10 mouse cellular contexts compared by ENCODE assay signal in the genomic region with DNA sequence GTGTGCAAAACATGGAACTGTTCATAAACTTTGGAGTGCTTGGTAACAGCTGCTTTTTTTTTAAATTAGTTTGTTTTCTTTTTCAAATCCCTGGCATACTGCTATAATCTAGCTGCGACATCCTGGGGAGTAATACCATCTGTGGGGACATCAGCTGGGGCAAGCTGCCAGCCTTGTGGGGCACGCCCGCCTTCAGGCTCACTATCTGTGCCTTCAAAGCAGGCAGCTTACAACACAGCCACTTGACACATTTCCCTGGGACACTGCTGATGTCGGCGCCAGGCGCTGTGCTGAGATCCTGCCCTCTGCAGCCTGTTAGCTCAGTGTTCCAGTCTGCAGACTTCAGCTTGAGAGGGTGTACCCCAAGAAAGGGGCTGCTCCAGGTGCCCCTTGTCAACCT. TPM values are rescaled to one million over a fixed set of nuclear protein-coding genes. Genes with fewer than 3 reads are reported as not detected.
DNase-seq lines count a peak whose midpoint lies in the region; ATAC-seq and TF ChIP-seq lines count a peak whose summit lies in the region.
"Had no signal": no experiment of that assay in that cellular context is flagged by ENCODE, and none has a peak within 500 bp of the region (broad histone marks: within the 10 kb centered on the region; RNA-seq: fewer than 3 reads in every experiment).

No protein-coding gene starts in this region.

- no peak for TF ChIP-seq CTCF in lung, embryonic 14.5 days (IDR thresholded peaks at IDR 0.05; ENCODE audit: low read depth)

- H3K27ac ChIP-seq in forebrain, embryonic 14.5 days (ENCODE audit: low read depth, low read length) = peak overlapping the region; percentile 14; the same call in 1 of the 2 replicates
- H3K27ac ChIP-seq in forebrain, embryonic 11.5 days (ENCODE audit: low read depth, low read length) = no peak overlapping the region
- H3K27ac ChIP-seq in lung, embryonic 14.5 days (ENCODE audit: low read depth) = no peak overlapping the region
- H3K27ac ChIP-seq in stomach, embryonic 16.5 days (ENCODE audit: low read length) = no peak overlapping the region
- H3K27ac ChIP-seq: midbrain, embryonic 12.5 days had no signal

- no peaks in the 10 kb centered on the region for H3K4me1 ChIP-seq in forebrain, embryonic 14.5 days (ENCODE audit: control insufficient read depth, insufficient read depth, low read length)
- H3K4me1 ChIP-seq in forebrain, embryonic 11.5 days (replicated peaks; ENCODE audit: control insufficient read depth, insufficient read depth, low read length) = no peaks in the 10 kb centered on the region
- H3K4me1 ChIP-seq in lung, embryonic 14.5 days (ENCODE audit: insufficient read depth) = 0 out of 2 replicates have a peak, but pooled peaks cover 5% of the 10 kb centered on the region
- peaks cover 11% of the 10 kb centered on the region; the same call in 1 of the 2 replicates for H3K4me1 ChIP-seq in stomach, embryonic 16.5 days (ENCODE audit: control insufficient read depth, insufficient read depth, low read length)
- H3K4me1 ChIP-seq: midbrain, embryonic 12.5 days had no signal

- H3K4me3 ChIP-seq in forebrain, embryonic 14.5 days (ENCODE audit: low read depth, low read length) = no peak overlapping the region
- H3K4me3 ChIP-seq in forebrain, embryonic 11.5 days (ENCODE audit: low read depth, low read length) = no peak overlapping the region
- no peak overlapping the region for H3K4me3 ChIP-seq in lung, embryonic 14.5 days (ENCODE audit: low read depth, low read length)
- H3K4me3 ChIP-seq in stomach, embryonic 16.5 days (replicated peaks; ENCODE audit: low read length) = no peak overlapping the region
- H3K4me3 ChIP-seq: midbrain, embryonic 12.5 days had no signal

- H3K4me2 ChIP-seq in forebrain, embryonic 14.5 days (ENCODE audit: low read length) = no peak overlapping the region
- H3K4me2 ChIP-seq in forebrain, embryonic 11.5 days (ENCODE audit: low read depth, low read length, severe bottlenecking) = no peak overlapping the region
- no peak overlapping the region for H3K4me2 ChIP-seq in lung, embryonic 14.5 days
- H3K4me2 ChIP-seq in stomach, embryonic 16.5 days (ENCODE audit: low read depth, low read length) = no peak overlapping the region
- H3K4me2 ChIP-seq: midbrain, embryonic 12.5 days had no signal

- no peak overlapping the region for H3K9ac ChIP-seq in forebrain, embryonic 14.5 days (ENCODE audit: low read length)
- no peak overlapping the region for H3K9ac ChIP-seq in forebrain, embryonic 11.5 days (ENCODE audit: low read length)
- no peak overlapping the region for H3K9ac ChIP-seq in lung, embryonic 14.5 days
- no peak overlapping the region for H3K9ac ChIP-seq in stomach, embryonic 16.5 days (ENCODE audit: low read length)
- H3K9ac ChIP-seq: midbrain, embryonic 12.5 days had no signal

- peak; percentile 67; the same call in 1 of the 2 replicates for ATAC-seq in forebrain, embryonic 14.5 days
- ATAC-seq in forebrain, embryonic 11.5 days (replicated peaks; ENCODE audit: low FRiP score) = no peak
- peak; percentile 67 for ATAC-seq in lung, embryonic 14.5 days (ENCODE audit: insufficient read depth)
- 0 out of 2 replicates have a peak, but pooled peaks have one; percentile 26 for ATAC-seq in stomach, embryonic 16.5 days (ENCODE audit: insufficient read depth, low FRiP score)

- DNase-seq in forebrain, embryonic 14.5 days (ENCODE audit: low spot score) = peak; percentile 76
- no peak for DNase-seq in forebrain, embryonic 11.5 days (ENCODE audit: low spot score)
- peak; percentile 61 to 62 for DNase-seq in adrenal gland, postnatal 36 days
- DNase-seq in frontal cortex, postnatal 10 days (ENCODE audit: low spot score in 2 of 2) = peak; percentile 62 to 63
- DNase-seq in heart, postnatal 36 days = peak; percentile 73 to 75
- peak; percentile 74 for DNase-seq in lung, embryonic 14.5 days
- no peak for DNase-seq in MN1 (ENCODE audit: low spot score)

- H3K9me3 ChIP-seq in forebrain, embryonic 14.5 days (replicated peaks; ENCODE audit: control insufficient read depth, low read length) = no peaks in the 10 kb centered on the region
- H3K9me3 ChIP-seq in forebrain, embryonic 11.5 days (ENCODE audit: control insufficient read depth, low read length) = no peaks in the 10 kb centered on the region
- H3K9me3 ChIP-seq in lung, embryonic 14.5 days (ENCODE audit: low read depth, low read length) = no peaks in the 10 kb centered on the region
- H3K9me3 ChIP-seq in stomach, embryonic 16.5 days (replicated peaks; ENCODE audit: control insufficient read depth, low read length) = no peaks in the 10 kb centered on the region
- H3K9me3 ChIP-seq: midbrain, embryonic 12.5 days had no signal

- H3K27me3 ChIP-seq in forebrain, embryonic 14.5 days (replicated peaks; ENCODE audit: control insufficient read depth, insufficient read depth, low read length) = no peaks in the 10 kb centered on the region
- no peaks in the 10 kb centered on the region for H3K27me3 ChIP-seq in forebrain, embryonic 11.5 days (ENCODE audit: control insufficient read depth, insufficient read depth, low read length)
- H3K27me3 ChIP-seq in lung, embryonic 14.5 days (ENCODE audit: insufficient read depth, low read length) = no peaks in the 10 kb centered on the region
- no peaks in the 10 kb centered on the region for H3K27me3 ChIP-seq in stomach, embryonic 16.5 days (ENCODE audit: control insufficient read depth, insufficient read depth, low read length)
- H3K27me3 ChIP-seq: CH12.LX; midbrain, embryonic 12.5 days had no signal

- WGBS in forebrain, embryonic 14.5 days = 52% methylated on average over 6 of the region's 6 CpGs
- 83% methylated on average over 6 of the region's 6 CpGs for WGBS in forebrain, embryonic 11.5 days
- WGBS in lung, embryonic 14.5 days = 28% methylated on average over 6 of the region's 6 CpGs
- WGBS in stomach, embryonic 16.5 days = 39% methylated on average over 6 of the region's 6 CpGs

- intact Hi-C loops in heart, postnatal 36 days (cut with DNase I) = loop anchor here (1.0 kb wide), 1 partner anchor 11 kb away; no protein-coding TSS in a partner anchor

- 0 out of 2 replicates have a peak, but pooled peaks cover 5% of the 10 kb centered on the region for H3K36me3 ChIP-seq in forebrain, embryonic 14.5 days (ENCODE audit: control insufficient read depth, insufficient read depth, low read length)
- H3K36me3 ChIP-seq in forebrain, embryonic 11.5 days (ENCODE audit: control insufficient read depth, insufficient read depth, low read length) = no peaks in the 10 kb centered on the region
- H3K36me3 ChIP-seq in lung, embryonic 14.5 days (ENCODE audit: insufficient read depth) = 0 out of 2 replicates have a peak, but pooled peaks cover 5% of the 10 kb centered on the region
- no peaks in the 10 kb centered on the region for H3K36me3 ChIP-seq in stomach, embryonic 16.5 days (ENCODE audit: control insufficient read depth, insufficient read depth, low read length)

RNA-seq across cellular contexts. Expression of gene Gpr153, which starts 17.0 kb away (rescaled TPM):
- polyA plus RNA-seq in forebrain, embryonic 14.5 days (2014; fragmentation: Nextera tagmentation; extraction: Ambion mirVana) = 6.7 and 8.4 TPM in 2 replicates
- polyA plus RNA-seq in forebrain, embryonic 11.5 days (2014; fragmentation: Nextera tagmentation; extraction: Ambion mirVana) = 6.1 and 6.6 TPM in 2 replicates
- 1 to 10 TPM; 4.7 to 7.2 TPM for total RNA-seq in adrenal gland, postnatal 36 days (2021)
- total RNA-seq in heart, postnatal 36 days (2021) = 10 to 100 TPM; 10.7 to 14.0 TPM
- polyA plus RNA-seq in lung, embryonic 14.5 days (2014; fragmentation: Nextera tagmentation; extraction: Ambion mirVana) = 19.5 and 20.0 TPM in 2 replicates
- 6.0 and 6.1 TPM in 2 replicates for polyA plus RNA-seq in stomach, embryonic 16.5 days (2015; fragmentation: Nextera tagmentation; extraction: Ambion mirVana)

RNA-seq across cellular contexts. Expression of gene Hes3, which starts 34.4 kb away (rescaled TPM):
- polyA plus RNA-seq in forebrain, embryonic 14.5 days (2014; fragmentation: Nextera tagmentation; extraction: Ambion mirVana) = not detected in 2 replicates
- polyA plus RNA-seq in forebrain, embryonic 11.5 days (2014; fragmentation: Nextera tagmentation; extraction: Ambion mirVana) = 0.53 and 1.0 TPM in 2 replicates
- total RNA-seq in adrenal gland, postnatal 36 days (2021) = not detected
- total RNA-seq in heart, postnatal 36 days (2021) = not detected
- polyA plus RNA-seq in lung, embryonic 14.5 days (2014; fragmentation: Nextera tagmentation; extraction: Ambion mirVana) = not detected in 2 replicates
- not detected in 2 replicates for polyA plus RNA-seq in stomach, embryonic 16.5 days (2015; fragmentation: Nextera tagmentation; extraction: Ambion mirVana)

RNA-seq across cellular contexts. Expression of gene Icmt, which starts 40.0 kb away (rescaled TPM):
- 13.2 and 18.2 TPM in 2 replicates for polyA plus RNA-seq in forebrain, embryonic 14.5 days (2014; fragmentation: Nextera tagmentation; extraction: Ambion mirVana)
- 22.1 and 23.6 TPM in 2 replicates for polyA plus RNA-seq in forebrain, embryonic 11.5 days (2014; fragmentation: Nextera tagmentation; extraction: Ambion mirVana)
- 10 to 100 TPM; 49.0 to 50.2 TPM for total RNA-seq in adrenal gland, postnatal 36 days (2021)
- 10 to 100 TPM; 25.4 to 25.8 TPM for total RNA-seq in heart, postnatal 36 days (2021)
- 31.2 and 31.8 TPM in 2 replicates for polyA plus RNA-seq in lung, embryonic 14.5 days (2014; fragmentation: Nextera tagmentation; extraction: Ambion mirVana)
- polyA plus RNA-seq in stomach, embryonic 16.5 days (2015; fragmentation: Nextera tagmentation; extraction: Ambion mirVana) = 20.1 and 20.8 TPM in 2 replicates

Comparison
In these comparisons a context has a peak if more than half of its experiments do, and no peak if none do; other contexts are left out.
1. DNase-seq: peak in forebrain, embryonic 14.5 days (single experiment), adrenal gland, postnatal 36 days (2 of 2), frontal cortex, postnatal 10 days (2 of 2), heart, postnatal 36 days (2 of 2) and lung, embryonic 14.5 days (single experiment); none in forebrain, embryonic 11.5 days (single experiment) and MN1 (single experiment).